Mouse (Mus musculus) T-helper 17 cell (primary cell): ENCODE measurements around the gene Casz1.

ENCODE experiments used
- in situ Hi-C, 2 experiments: fragments of 300-600 bp; cut with MboI, MseI; formaldehyde crosslinking; loops; 1 replicate in 1 of 2; 2 replicates in 1 of 2; pipeline ENCODE4 v1.15.1; 2025; ENCODE audit warnings: high pct_unique_total_duplicates in 2 of 2

Gene Casz1

GRCm38 (mm10) chr4:148842302-148842701 is 38.1 kb downstream of the Casz1 start:
- in situ Hi-C loops, result no loop called here

GRCm38 (mm10) chr4:148844921-148845320 is 40.7 kb downstream of the Casz1 start:
- in situ Hi-C loops, result no loop called here

- in situ Hi-C loops, result no loop called here
Observed at GRCm38 (mm10) chr4:148846203-148846602, 42.0 kb downstream of the Casz1 start.

GRCm38 (mm10) chr4:148846724-148847123 is 42.5 kb downstream of the Casz1 start:
- in situ Hi-C loops, result no loop called here

GRCm38 (mm10) chr4:148847636-148848035 is 43.4 kb downstream of the Casz1 start:
- in situ Hi-C loops, result no loop called here

GRCm38 (mm10) chr4:148849437-148849836 is 45.2 kb downstream of the Casz1 start:
- in situ Hi-C loops, result no loop called here

GRCm38 (mm10) chr4:148853057-148853456 is 48.8 kb downstream of the Casz1 start:
- in situ Hi-C loops, result no loop called here

- in situ Hi-C loops, result no loop called here
Observed at GRCm38 (mm10) chr4:148854093-148854492, 49.9 kb downstream of the Casz1 start.

- in situ Hi-C loops, result no loop called here
Observed at GRCm38 (mm10) chr4:148855527-148855926, 51.3 kb downstream of the Casz1 start.

GRCm38 (mm10) chr4:148856216-148856615 is 52.0 kb downstream of the Casz1 start:
- in situ Hi-C loops, result no loop called here

- in situ Hi-C loops, result no loop called here
Observed at GRCm38 (mm10) chr4:148857398-148858084, 53.3 kb downstream of the Casz1 start.

- in situ Hi-C loops, result no loop called here
Observed at GRCm38 (mm10) chr4:148858194-148858593, 54.0 kb downstream of the Casz1 start.

GRCm38 (mm10) chr4:148859415-148859814 is 55.2 kb downstream of the Casz1 start:
- in situ Hi-C loops, result no loop called here

- in situ Hi-C loops, result no loop called here
Observed at GRCm38 (mm10) chr4:148859906-148860491, 55.8 kb downstream of the Casz1 start.

GRCm38 (mm10) chr4:148860636-148861035 is 56.4 kb downstream of the Casz1 start:
- in situ Hi-C loops, result no loop called here

GRCm38 (mm10) chr4:148866812-148867470 is 62.7 kb downstream of the Casz1 start:
- in situ Hi-C loops, result no loop called here

- in situ Hi-C loops, result no loop called here
Observed at GRCm38 (mm10) chr4:148867721-148868397, 63.6 kb downstream of the Casz1 start.

- in situ Hi-C loops, result no loop called here
Observed at GRCm38 (mm10) chr4:148869566-148869965, 65.3 kb downstream of the Casz1 start.

GRCm38 (mm10) chr4:148870496-148870895 is 66.3 kb downstream of the Casz1 start:
- in situ Hi-C loops, result no loop called here

GRCm38 (mm10) chr4:148871751-148872334 is 67.6 kb downstream of the Casz1 start:
- in situ Hi-C loops, result no loop called here

GRCm38 (mm10) chr4:148872372-148872771 is 68.1 kb downstream of the Casz1 start:
- in situ Hi-C loops, result no loop called here

- in situ Hi-C loops, result no loop called here
Observed at GRCm38 (mm10) chr4:148872783-148873182, 68.6 kb downstream of the Casz1 start.
